Mouse (Mus musculus): Measurements from ENCODE around the gene Zfp646. TPM values are rescaled to one million over a fixed set of nuclear protein-coding genes. Genes with fewer than 3 reads are reported as not detected.

The Zfp646 gene
- total RNA-seq, 2 experiments from 2014 or later = 33.3 to 35.8 TPM

DNA sequence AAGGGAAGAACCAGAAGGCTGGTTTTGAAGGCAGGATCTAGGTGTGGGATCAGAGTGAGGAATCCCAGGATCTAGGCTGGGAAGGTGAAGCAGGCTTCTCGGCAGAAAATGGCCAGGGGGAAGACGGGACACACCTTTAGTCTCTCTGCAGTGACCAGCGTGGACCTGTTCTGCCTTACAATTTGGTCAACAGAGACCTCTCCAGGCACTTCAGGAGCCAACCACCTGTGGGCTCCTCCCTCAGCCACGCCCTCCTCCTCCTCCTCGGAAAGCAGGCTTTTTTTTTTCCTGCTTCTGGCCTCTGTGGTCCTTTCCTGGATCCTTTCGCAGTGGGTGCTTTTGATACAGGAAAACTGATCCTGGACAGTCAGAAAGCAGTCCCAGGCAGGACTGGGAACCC is 53.9 kb downstream of the Zfp646 start, which contains the start of gene Prss8:
Prss8 (minus strand) TSS at position 182 of the 400 bp plus-strand sequence.
- no peak for DNase-seq (ENCODE audit: low spot score in 2 of 2)
- Histone ChIP-seq H3K4me3 (no peak within 1 kb of the TSS), H3K27ac (no peak within 1 kb of the TSS)
- no peak for TF ChIP-seq CTCF (conservative IDR thresholded peaks at IDR 0.05)

DNA sequence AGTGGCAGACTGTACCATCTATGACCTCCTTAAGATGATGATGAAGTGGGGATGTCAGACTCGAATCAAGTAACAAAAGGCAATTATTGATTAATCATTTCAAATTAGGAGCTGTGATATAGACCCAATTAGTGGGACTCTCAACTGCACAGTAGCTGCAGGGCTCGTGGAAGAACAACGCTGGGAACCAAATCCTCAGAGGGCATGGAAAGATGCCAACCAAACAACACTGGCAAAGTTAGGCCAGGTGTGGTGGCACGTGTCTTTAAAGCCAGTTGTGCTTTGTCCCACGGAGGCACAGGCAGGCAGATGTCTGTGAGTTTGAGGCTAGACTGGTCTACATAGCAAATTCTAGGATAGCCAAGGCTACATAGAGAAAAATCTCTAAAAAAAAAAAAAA is 54.6 kb downstream of the Zfp646 start:
- no peak for TF ChIP-seq CTCF (conservative IDR thresholded peaks at IDR 0.05)
- no peak overlapping the region for H3K27ac ChIP-seq
- no peak overlapping the region for H3K4me3 ChIP-seq
- no peak for DNase-seq (ENCODE audit: low spot score in 2 of 2)

DNA sequence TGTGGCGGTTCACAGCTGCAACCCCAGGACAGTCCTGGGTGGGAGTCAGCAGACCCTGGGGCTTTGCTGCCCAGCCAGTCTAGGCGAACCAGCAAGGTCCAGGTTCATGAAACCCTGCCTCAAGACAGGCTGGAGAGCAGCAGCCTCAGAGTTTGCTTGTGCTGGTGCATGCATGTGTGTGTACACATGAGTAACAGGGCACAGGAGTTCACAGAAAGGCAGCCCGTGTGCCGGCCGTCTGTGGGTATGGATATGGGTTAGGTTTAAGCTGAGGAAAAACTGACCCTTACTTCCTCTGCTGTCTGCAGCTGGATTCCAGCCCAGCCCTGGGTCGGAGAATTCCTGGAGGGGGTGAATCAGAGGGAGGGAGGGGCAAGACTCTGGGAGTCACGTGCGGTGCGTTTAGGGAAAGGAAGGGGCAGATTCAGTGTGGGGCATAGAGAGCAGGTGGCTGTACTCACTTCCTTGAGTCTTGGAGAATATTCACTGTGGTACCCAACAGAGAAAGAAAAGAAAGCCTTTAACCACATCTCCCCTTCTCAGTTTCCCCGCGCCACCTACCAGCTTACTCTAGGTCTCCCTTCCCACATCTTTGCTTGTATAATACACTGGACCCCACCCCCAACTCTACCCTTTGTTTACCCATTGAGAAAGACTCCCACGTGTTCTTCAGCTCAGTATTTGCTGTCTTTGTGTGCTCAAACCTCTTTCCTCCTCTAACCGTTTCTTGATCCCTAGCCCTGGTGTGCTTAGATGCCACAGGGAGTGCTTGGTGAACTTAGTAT is 55.5 kb downstream of the Zfp646 start:
- no peak for DNase-seq (ENCODE audit: low spot score in 2 of 2)
- TF ChIP-seq CTCF (conservative IDR thresholded peaks at IDR 0.05) = no peak
- Histone ChIP-seq H3K27ac (no peak overlapping the region), H3K4me3 (no peak overlapping the region)

DNA sequence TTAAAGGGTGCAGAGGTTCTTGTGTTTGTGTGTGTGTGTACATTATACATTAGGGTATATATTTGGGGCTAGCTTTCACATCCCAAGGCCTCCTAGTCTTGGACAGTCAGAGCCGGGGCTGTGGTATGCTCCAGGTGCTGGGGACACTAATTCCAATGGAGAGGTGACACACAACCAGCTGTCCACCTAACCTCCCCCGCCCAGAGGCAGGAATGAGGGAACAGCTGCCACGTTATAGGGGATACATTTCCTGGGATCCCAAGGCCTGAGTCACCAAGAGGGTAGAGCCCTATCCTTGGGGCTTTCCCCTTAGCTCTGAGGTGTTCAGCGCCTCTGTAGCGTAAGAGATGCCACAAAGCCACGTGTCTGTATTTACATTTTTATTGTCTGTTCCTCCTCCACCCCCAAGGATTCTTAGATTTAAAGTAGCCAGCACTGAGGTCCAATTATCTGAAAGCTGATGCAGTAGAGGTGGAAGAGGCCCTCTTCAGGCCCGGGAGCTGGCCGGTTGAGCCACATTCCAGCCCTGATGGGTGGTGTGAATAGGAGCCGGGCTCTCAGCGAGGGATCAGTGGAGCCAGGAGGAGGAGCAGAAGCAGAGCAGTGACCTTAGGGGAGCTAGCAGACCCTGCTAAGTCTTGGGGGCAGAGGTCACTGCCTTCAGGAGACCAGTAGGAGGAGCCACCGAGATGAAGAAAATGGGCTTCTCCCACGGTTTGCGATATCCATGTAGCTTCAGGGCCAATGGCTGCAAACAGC is 56.4 kb downstream of the Zfp646 start:
- Histone ChIP-seq H3K4me3 (no peak overlapping the region), H3K27ac (no peak overlapping the region)
- no peak for DNase-seq (ENCODE audit: low spot score in 2 of 2)
- no peak for TF ChIP-seq CTCF (conservative IDR thresholded peaks at IDR 0.05)

DNA sequence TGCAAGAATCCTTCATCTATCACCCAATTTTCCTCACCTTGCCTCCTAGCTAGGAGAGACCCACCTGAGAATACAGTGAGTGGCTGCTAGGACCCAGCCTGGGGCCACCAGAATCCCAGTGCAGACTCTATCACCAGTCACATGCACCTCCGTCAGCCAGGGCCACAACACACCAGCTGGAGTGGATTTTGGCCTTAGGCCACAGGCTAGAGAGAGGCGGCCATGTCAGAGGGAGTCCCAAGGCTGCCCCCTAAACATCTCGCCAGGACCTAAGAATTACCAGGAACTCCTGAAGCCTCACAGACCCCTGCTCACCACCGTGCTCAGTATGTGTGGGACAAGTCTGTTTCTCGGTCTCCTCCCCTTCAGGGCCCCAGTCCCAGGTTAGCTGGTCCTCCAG is 58.1 kb downstream of the Zfp646 start:
- Histone ChIP-seq H3K27ac (no peak overlapping the region), H3K4me3 (no peak overlapping the region)
- DNase-seq (ENCODE audit: low spot score in 2 of 2) = no peak
- TF ChIP-seq CTCF (conservative IDR thresholded peaks at IDR 0.05) = no peak

DNA sequence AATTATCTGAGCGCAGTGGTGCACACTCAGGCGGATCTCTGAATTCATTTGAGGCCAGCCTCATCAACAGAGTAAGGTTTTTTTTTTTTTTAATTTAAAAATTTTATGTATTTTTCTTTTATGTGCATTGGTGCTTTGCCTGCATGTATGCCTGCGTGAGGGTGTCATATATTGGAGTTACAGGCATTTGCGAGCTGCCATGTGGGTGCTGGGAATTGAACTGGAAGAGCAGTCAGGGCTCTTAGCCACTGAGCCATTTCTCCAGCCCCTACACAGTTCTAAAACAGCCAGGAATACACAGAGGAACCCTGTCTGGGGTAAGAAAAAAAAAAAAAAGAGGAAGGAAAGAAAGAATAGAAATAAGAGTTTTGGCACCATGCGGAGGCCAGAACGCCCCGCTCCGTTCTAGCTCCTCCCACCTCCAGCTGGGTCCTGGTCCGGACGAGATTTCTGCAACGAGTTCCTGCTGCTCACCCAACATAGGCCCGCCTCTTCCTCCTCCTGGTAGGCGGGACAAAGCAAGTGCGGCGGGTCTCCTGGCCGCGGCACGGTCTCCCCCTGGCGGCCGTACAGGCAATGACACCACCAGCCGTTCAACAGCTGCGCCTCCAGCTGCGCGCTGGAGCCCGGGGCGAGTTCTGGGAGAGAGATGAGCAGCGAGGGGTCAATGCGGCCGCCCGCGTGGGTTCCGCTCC is 59.2 kb downstream of the Zfp646 start:
- peak; percentile 94 to 96 for DNase-seq (ENCODE audit: low spot score in 2 of 2)
- Histone ChIP-seq H3K27ac (peak overlapping the region; percentile 95), H3K4me3 (peak overlapping the region; percentile 81)
- TF ChIP-seq CTCF (conservative IDR thresholded peaks at IDR 0.05) = peak; percentile 100; the same call in 1 of the 2 replicates

Other genes starting within 250 kb of the Zfp646 start
- 10 to 100 TPM; 20.1 to 26.6 TPM for gene Bcl7c, start 167.3 kb upstream of the Zfp646 start, total RNA-seq (2021)
- 1 to 10 TPM; 1.9 to 3.1 TPM for gene Ctf1, start 163.5 kb upstream of the Zfp646 start, total RNA-seq (2021)
- not detected for gene Ctf2, start 144.1 kb upstream of the Zfp646 start, total RNA-seq (2021)
- gene Fbxl19, start 131.7 kb upstream of the Zfp646 start, total RNA-seq (2021) = 10 to 100 TPM; 53.8 to 59.7 TPM
- gene Orai3, start 106.4 kb upstream of the Zfp646 start, total RNA-seq (2021) = 10 to 100 TPM; 30.1 to 31.5 TPM
- 10 to 100 TPM; 44.5 to 49.4 TPM for gene Setd1a, start 99.6 kb upstream of the Zfp646 start, total RNA-seq (2021)
- 1 to 10 TPM; 1.4 to 3.3 TPM for gene Gm49388, start 90.6 kb upstream of the Zfp646 start, total RNA-seq (2021)
- 1 to 10 TPM; 7.0 to 8.8 TPM for gene Hsd3b7, start 75.6 kb upstream of the Zfp646 start, total RNA-seq (2021)
- gene Stx4a, start 51.9 kb upstream of the Zfp646 start, total RNA-seq (2021) = 10 to 100 TPM; 60.2 to 64.6 TPM
- 100 to 1,000 TPM; 336 to 351 TPM for gene Stx1b, start 51.7 kb upstream of the Zfp646 start, total RNA-seq (2021)
- 10 to 100 TPM; 24.3 to 25.7 TPM for gene Zfp668, start 607 bp downstream of the Zfp646 start, total RNA-seq (2021)
- 1 to 10 TPM; 2.8 to 3.1 TPM for gene Prss53, start 14.7 kb downstream of the Zfp646 start, total RNA-seq (2021)
- gene Gm21974, start 19.2 kb downstream of the Zfp646 start, total RNA-seq (2021) = not detected
- gene Vkorc1, start 19.4 kb downstream of the Zfp646 start, total RNA-seq (2021) = 10 to 100 TPM; 26.3 to 26.6 TPM
- 10 to 100 TPM; 36.9 to 41.7 TPM for gene Bckdk, start 27.9 kb downstream of the Zfp646 start, total RNA-seq (2021)
- 10 to 100 TPM; 31.7 to 34.3 TPM for gene Kat8, start 36.3 kb downstream of the Zfp646 start, total RNA-seq (2021)
- gene Prss8, start 53.9 kb downstream of the Zfp646 start, total RNA-seq (2021) = under 1 TPM; 0.20 to 0.66 TPM
- gene Prss36, start 70.5 kb downstream of the Zfp646 start, total RNA-seq (2021) = 10 to 100 TPM in 1 of 2 experiments, 1 to 10 TPM in 1; 9.7 to 10.6 TPM
- 100 to 1,000 TPM; 345 to 392 TPM for gene Fus, start 91.2 kb downstream of the Zfp646 start, total RNA-seq (2021)
- 1 to 10 TPM; 1.9 to 3.0 TPM for gene Pycard, start 117.6 kb downstream of the Zfp646 start, total RNA-seq (2021)
- gene Trim72, start 127.7 kb downstream of the Zfp646 start, total RNA-seq (2021) = 1 to 10 TPM in 1 of 2 experiments, under 1 TPM in 1; 0.77 to 1.0 TPM
- 10 to 100 TPM; 10.1 to 10.6 TPM for gene Itgam, start 186.4 kb downstream of the Zfp646 start, total RNA-seq (2021)
- gene Gm49368, start 186.5 kb downstream of the Zfp646 start, total RNA-seq (2021) = not detected

Data from layer of hippocampus, adult 2 months (tissue).